8 mouse cellular contexts compared by ENCODE assay signal in the genomic region with DNA sequence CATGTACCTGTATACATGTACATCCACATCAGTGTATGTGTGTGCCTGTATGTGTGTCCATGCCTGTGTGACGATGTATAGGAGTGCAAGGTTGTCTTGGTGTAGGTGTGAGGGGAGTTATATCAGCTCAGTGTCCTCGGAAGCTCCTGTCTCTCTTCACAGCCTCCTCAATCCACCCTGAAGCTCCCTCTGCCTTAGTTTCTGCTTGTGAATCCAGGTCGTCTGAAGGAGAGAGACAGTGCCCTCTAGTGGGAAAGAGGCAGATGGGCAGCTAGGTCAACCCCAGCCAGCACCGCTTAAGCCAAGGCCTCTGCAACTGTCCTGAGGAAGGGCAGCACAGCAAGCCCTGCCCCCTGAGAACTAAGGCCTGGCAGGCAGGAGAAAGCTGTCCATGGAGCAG. TPM values are rescaled to one million over a fixed set of nuclear protein-coding genes. Genes with fewer than 3 reads are reported as not detected.
A peak's percentile ranks its signal among the peaks of the same experiment; 100 is the strongest.
DNase-seq lines count a peak whose midpoint lies in the region; ATAC-seq and TF ChIP-seq lines count a peak whose summit lies in the region.

No protein-coding gene starts in this region.

- TF ChIP-seq EP300 in stomach, postnatal 0 days (optimal IDR thresholded peaks at IDR 0.05) = no peak

- H3K4me1 ChIP-seq in embryonic facial prominence, embryonic 10.5 days = peaks cover 30% of the 10 kb centered on the region
- H3K4me1 ChIP-seq in limb, embryonic 10.5 days = peaks cover 17% of the 10 kb centered on the region
- H3K4me1 ChIP-seq in midbrain, embryonic 13.5 days (replicated peaks) = peaks cover 40% of the 10 kb centered on the region
- no peaks in the 10 kb centered on the region for H3K4me1 ChIP-seq in stomach, postnatal 0 days (replicated peaks; ENCODE audit: control insufficient read depth, insufficient read depth)

- peak; percentile 72 to 74 for ATAC-seq in hematopoietic stem cell, adult 5-6 weeks (replicated peaks in 1 of 2; ENCODE audit: insufficient read depth in 1 of 2, low FRiP score in 2 of 2, low TSS enrichment in 1 of 2, low read depth in 1 of 2, poor library complexity in 2 of 2, severe bottlenecking in 2 of 2)
- ATAC-seq in midbrain, embryonic 13.5 days = peak; percentile 62
- peak; percentile 59; the same call in 1 of the 2 replicates for ATAC-seq in stomach, postnatal 0 days (ENCODE audit: low FRiP score, low TSS enrichment)

- DNase-seq in layer of hippocampus, adult 2 months (ENCODE audit: low spot score in 2 of 2) = peak; percentile 63 to 64
- DNase-seq in layer of hippocampus, adult 9-11 months = no peak
- DNase-seq in adrenal gland, postnatal 10 days = peak; percentile 73
- DNase-seq in embryonic facial prominence, embryonic 10.5 days (ENCODE audit: low spot score) = peak; percentile 66
- peak; percentile 69 for DNase-seq in limb, embryonic 10.5 days (ENCODE audit: low spot score)
- DNase-seq in stomach, postnatal 0 days (ENCODE audit: low spot score) = peak; percentile 57

- no peak overlapping the region for H3K4me2 ChIP-seq in midbrain, embryonic 13.5 days (replicated peaks)
- H3K4me2 ChIP-seq in stomach, postnatal 0 days (replicated peaks; ENCODE audit: low read depth) = no peak overlapping the region

- peaks cover 40% of the 10 kb centered on the region for H3K27me3 ChIP-seq in embryonic facial prominence, embryonic 10.5 days (replicated peaks; ENCODE audit: low read depth, poor library complexity, severe bottlenecking)
- H3K27me3 ChIP-seq in limb, embryonic 10.5 days (ENCODE audit: low read depth, poor library complexity, severe bottlenecking) = peaks cover 16% of the 10 kb centered on the region; the same call in 1 of the 2 replicates
- no peaks in the 10 kb centered on the region for H3K27me3 ChIP-seq in midbrain, embryonic 13.5 days
- no peaks in the 10 kb centered on the region for H3K27me3 ChIP-seq in stomach, postnatal 0 days (ENCODE audit: control insufficient read depth, insufficient read depth, low read length)

- no peaks in the 10 kb centered on the region for H3K9me3 ChIP-seq in embryonic facial prominence, embryonic 10.5 days
- H3K9me3 ChIP-seq in limb, embryonic 10.5 days (replicated peaks) = no peaks in the 10 kb centered on the region
- H3K9me3 ChIP-seq in midbrain, embryonic 13.5 days = no peaks in the 10 kb centered on the region
- H3K9me3 ChIP-seq in stomach, postnatal 0 days (ENCODE audit: control insufficient read depth, low read length) = no peaks in the 10 kb centered on the region

- peak; percentile 95 for TF ChIP-seq CTCF in layer of hippocampus, adult 2 months (conservative IDR thresholded peaks at IDR 0.05)
- peak; percentile 96 for TF ChIP-seq CTCF in stomach, postnatal 0 days (IDR thresholded peaks at IDR 0.05; ENCODE audit: low read depth)

- H3K27ac ChIP-seq in layer of hippocampus, adult 2 months = no peak overlapping the region
- H3K27ac ChIP-seq in embryonic facial prominence, embryonic 10.5 days (replicated peaks) = no peak overlapping the region
- H3K27ac ChIP-seq in limb, embryonic 10.5 days = no peak overlapping the region
- no peak overlapping the region; the same call in 1 of the 2 replicates for H3K27ac ChIP-seq in midbrain, embryonic 13.5 days
- H3K27ac ChIP-seq in stomach, postnatal 0 days (replicated peaks) = no peak overlapping the region

- WGBS in embryonic facial prominence, embryonic 10.5 days = 7% methylated on average over 4 of the region's 4 CpGs
- 6% methylated on average over 4 of the region's 4 CpGs for WGBS in limb, embryonic 10.5 days
- WGBS in midbrain, embryonic 13.5 days = 6% methylated on average over 4 of the region's 4 CpGs
- WGBS in stomach, postnatal 0 days = 3% methylated on average over 4 of the region's 4 CpGs

- H3K4me3 ChIP-seq in layer of hippocampus, adult 2 months = no peak overlapping the region
- no peak overlapping the region for H3K4me3 ChIP-seq in embryonic facial prominence, embryonic 10.5 days
- no peak overlapping the region for H3K4me3 ChIP-seq in limb, embryonic 10.5 days
- H3K4me3 ChIP-seq in midbrain, embryonic 13.5 days (replicated peaks) = no peak overlapping the region
- H3K4me3 ChIP-seq in stomach, postnatal 0 days (ENCODE audit: low read depth, low read length) = no peak overlapping the region

- H3K9ac ChIP-seq in midbrain, embryonic 13.5 days (replicated peaks) = no peak overlapping the region
- no peak overlapping the region for H3K9ac ChIP-seq in stomach, postnatal 0 days (ENCODE audit: low read length)

- no peaks in the 10 kb centered on the region for H3K36me3 ChIP-seq in embryonic facial prominence, embryonic 10.5 days (replicated peaks)
- no peaks in the 10 kb centered on the region for H3K36me3 ChIP-seq in limb, embryonic 10.5 days
- H3K36me3 ChIP-seq in midbrain, embryonic 13.5 days = peaks cover 19% of the 10 kb centered on the region
- H3K36me3 ChIP-seq in stomach, postnatal 0 days (ENCODE audit: control insufficient read depth, insufficient read depth, low read length) = no peaks in the 10 kb centered on the region

RNA-seq across cellular contexts. Expression of gene Smarcd1, which starts 13.2 kb away (rescaled TPM):
- total RNA-seq in layer of hippocampus, adult 2 months (2021) = 100 to 1,000 TPM; 118 to 123 TPM
- total RNA-seq in adrenal gland, postnatal 10 days (2021) = 10 to 100 TPM; 47.1 to 49.6 TPM
- polyA plus RNA-seq in embryonic facial prominence, embryonic 10.5 days (2016; fragmentation: Nextera tagmentation; extraction: Ambion mirVana) = 83.3 and 89.1 TPM in 2 replicates
- total RNA-seq in hematopoietic stem cell, adult 5-6 weeks (2017) = 29.7 and 39.1 TPM in 2 replicates
- 84.0 and 85.8 TPM in 2 replicates for polyA plus RNA-seq in limb, embryonic 10.5 days (2016; fragmentation: Nextera tagmentation; extraction: Ambion mirVana)
- polyA plus RNA-seq in midbrain, embryonic 13.5 days (2015; fragmentation: Nextera tagmentation; extraction: Ambion mirVana) = 137 and 145 TPM in 2 replicates
- 10.9 and 11.6 TPM in 2 replicates for polyA plus RNA-seq in stomach, postnatal 0 days (2015; fragmentation: Nextera tagmentation; extraction: Ambion mirVana)

RNA-seq across cellular contexts. Expression of gene Gm17349, which starts 16.6 kb away (rescaled TPM):
- total RNA-seq in layer of hippocampus, adult 2 months (2021) = 1 to 10 TPM; 3.9 to 7.1 TPM
- 10 to 100 TPM; 10.9 to 24.6 TPM for total RNA-seq in adrenal gland, postnatal 10 days (2021)
- not detected in 2 replicates for polyA plus RNA-seq in embryonic facial prominence, embryonic 10.5 days (2016; fragmentation: Nextera tagmentation; extraction: Ambion mirVana)
- not detected in 2 replicates for total RNA-seq in hematopoietic stem cell, adult 5-6 weeks (2017)
- polyA plus RNA-seq in limb, embryonic 10.5 days (2016; fragmentation: Nextera tagmentation; extraction: Ambion mirVana) = not detected in 2 replicates
- polyA plus RNA-seq in midbrain, embryonic 13.5 days (2015; fragmentation: Nextera tagmentation; extraction: Ambion mirVana) = not detected in 2 replicates
- 1.0 and 2.5 TPM in 2 replicates for polyA plus RNA-seq in stomach, postnatal 0 days (2015; fragmentation: Nextera tagmentation; extraction: Ambion mirVana)

RNA-seq across cellular contexts. Expression of gene Asic1, which starts 18.5 kb away (rescaled TPM):
- total RNA-seq in layer of hippocampus, adult 2 months (2021) = 10 to 100 TPM; 33.9 to 37.3 TPM
- 1 to 10 TPM in 1 of 2 experiments, under 1 TPM in 1; 0.75 to 1.5 TPM for total RNA-seq in adrenal gland, postnatal 10 days (2021)
- 3.2 and 4.9 TPM in 2 replicates for polyA plus RNA-seq in embryonic facial prominence, embryonic 10.5 days (2016; fragmentation: Nextera tagmentation; extraction: Ambion mirVana)
- total RNA-seq in hematopoietic stem cell, adult 5-6 weeks (2017) = not detected in 2 replicates
- 1.1 TPM in 2 replicates for polyA plus RNA-seq in limb, embryonic 10.5 days (2016; fragmentation: Nextera tagmentation; extraction: Ambion mirVana)
- 48.0 and 54.5 TPM in 2 replicates for polyA plus RNA-seq in midbrain, embryonic 13.5 days (2015; fragmentation: Nextera tagmentation; extraction: Ambion mirVana)
- 1.0 and 1.2 TPM in 2 replicates for polyA plus RNA-seq in stomach, postnatal 0 days (2015; fragmentation: Nextera tagmentation; extraction: Ambion mirVana)

RNA-seq across cellular contexts. Expression of gene Gpd1, which starts 28.6 kb away (rescaled TPM):
- 100 to 1,000 TPM; 142 to 148 TPM for total RNA-seq in layer of hippocampus, adult 2 months (2021)
- 1,000 to 10,000 TPM; 1,543 to 1,818 TPM for total RNA-seq in adrenal gland, postnatal 10 days (2021)
- polyA plus RNA-seq in embryonic facial prominence, embryonic 10.5 days (2016; fragmentation: Nextera tagmentation; extraction: Ambion mirVana) = 0.42 and 0.55 TPM in 2 replicates
- total RNA-seq in hematopoietic stem cell, adult 5-6 weeks (2017) = 0.74 and 1.7 TPM in 2 replicates
- polyA plus RNA-seq in limb, embryonic 10.5 days (2016; fragmentation: Nextera tagmentation; extraction: Ambion mirVana) = 0.29 and 0.59 TPM in 2 replicates
- polyA plus RNA-seq in midbrain, embryonic 13.5 days (2015; fragmentation: Nextera tagmentation; extraction: Ambion mirVana) = 1.3 and 1.6 TPM in 2 replicates
- 6.8 and 7.9 TPM in 2 replicates for polyA plus RNA-seq in stomach, postnatal 0 days (2015; fragmentation: Nextera tagmentation; extraction: Ambion mirVana)

RNA-seq across cellular contexts. Expression of gene Cox14, which starts 36.7 kb away (rescaled TPM):
- 100 to 1,000 TPM; 113 to 125 TPM for total RNA-seq in layer of hippocampus, adult 2 months (2021)
- 100 to 1,000 TPM; 178 to 185 TPM for total RNA-seq in adrenal gland, postnatal 10 days (2021)
- polyA plus RNA-seq in embryonic facial prominence, embryonic 10.5 days (2016; fragmentation: Nextera tagmentation; extraction: Ambion mirVana) = 129 and 131 TPM in 2 replicates
- total RNA-seq in hematopoietic stem cell, adult 5-6 weeks (2017) = 26.8 and 41.8 TPM in 2 replicates
- 113 and 127 TPM in 2 replicates for polyA plus RNA-seq in limb, embryonic 10.5 days (2016; fragmentation: Nextera tagmentation; extraction: Ambion mirVana)
- 167 and 177 TPM in 2 replicates for polyA plus RNA-seq in midbrain, embryonic 13.5 days (2015; fragmentation: Nextera tagmentation; extraction: Ambion mirVana)
- 199 and 206 TPM in 2 replicates for polyA plus RNA-seq in stomach, postnatal 0 days (2015; fragmentation: Nextera tagmentation; extraction: Ambion mirVana)
